Mouse (Mus musculus): Measurements from ENCODE around the gene Ldhd. TPM values are rescaled to one million over a fixed set of nuclear protein-coding genes. Genes with fewer than 3 reads are reported as not detected.
A peak's percentile ranks its signal among the peaks of the same experiment; 100 is the strongest.

The Ldhd gene
- polyA plus RNA-seq, 1 experiment: not detected

GRCm38 (mm10) chr8:111628894-111629501 lies 1.2 kb downstream of the Ldhd start:
- H3K36me3 ChIP-seq (replicated peaks; ENCODE audit: low read length): no peaks in the 10 kb centered on the region
- H3K4me3 ChIP-seq (replicated peaks): no peak overlapping the region
- H3K4me1 ChIP-seq: peaks cover 21% of the 10 kb centered on the region
- H3K27me3 ChIP-seq (replicated peaks): peaks cover 82% of the 10 kb centered on the region
- H3K9me3 ChIP-seq: peaks cover 15% of the 10 kb centered on the region
- TF ChIP-seq GATA1 (IDR thresholded peaks at IDR 0.05; ENCODE audit: borderline replicate concordance, low read length) (no peak), FLI1 (IDR thresholded peaks at IDR 0.05; ENCODE audit: low read length) (no peak)

GRCm38 (mm10) chr8:111628401-111628800 lies 1.8 kb downstream of the Ldhd start:
- peaks cover 26% of the 10 kb centered on the region for H3K4me1 ChIP-seq
- no peak overlapping the region for H3K4me3 ChIP-seq (replicated peaks)
- TF ChIP-seq GATA1 (IDR thresholded peaks at IDR 0.05; ENCODE audit: borderline replicate concordance, low read length) (no peak), FLI1 (IDR thresholded peaks at IDR 0.05; ENCODE audit: low read length) (no peak)
- peaks cover 9% of the 10 kb centered on the region for H3K9me3 ChIP-seq
- peaks cover 80% of the 10 kb centered on the region for H3K27me3 ChIP-seq (replicated peaks)
- H3K36me3 ChIP-seq (replicated peaks; ENCODE audit: low read length): no peaks in the 10 kb centered on the region

GRCm38 (mm10) chr8:111627923-111628322 lies 2.3 kb downstream of the Ldhd start:
- H3K36me3 ChIP-seq (replicated peaks; ENCODE audit: low read length): no peaks in the 10 kb centered on the region
- no peak overlapping the region for H3K4me3 ChIP-seq (replicated peaks)
- peaks cover 4% of the 10 kb centered on the region for H3K9me3 ChIP-seq
- peaks cover 26% of the 10 kb centered on the region for H3K4me1 ChIP-seq
- H3K27me3 ChIP-seq (replicated peaks): peaks cover 77% of the 10 kb centered on the region
- TF ChIP-seq GATA1 (IDR thresholded peaks at IDR 0.05; ENCODE audit: borderline replicate concordance, low read length) (no peak), FLI1 (IDR thresholded peaks at IDR 0.05; ENCODE audit: low read length) (no peak)

- peaks cover 29% of the 10 kb centered on the region for H3K4me1 ChIP-seq
- peaks cover 83% of the 10 kb centered on the region for H3K27me3 ChIP-seq (replicated peaks)
- TF ChIP-seq FLI1 (IDR thresholded peaks at IDR 0.05; ENCODE audit: low read length) (no peak), GATA1 (IDR thresholded peaks at IDR 0.05; ENCODE audit: borderline replicate concordance, low read length) (no peak)
- H3K4me3 ChIP-seq (replicated peaks): no peak overlapping the region
- peaks cover 4% of the 10 kb centered on the region for H3K36me3 ChIP-seq (replicated peaks; ENCODE audit: low read length)
- no peaks in the 10 kb centered on the region for H3K9me3 ChIP-seq
Observed at GRCm38 (mm10) chr8:111626933-111627332, 3.2 kb downstream of the Ldhd start.

- TF ChIP-seq FLI1 (IDR thresholded peaks at IDR 0.05; ENCODE audit: low read length): no peak
- TF ChIP-seq GATA1 (IDR thresholded peaks at IDR 0.05; ENCODE audit: borderline replicate concordance, low read length): no peak
- Histone ChIP-seq H3K9me3 (no peaks in the 10 kb centered on the region), H3K4me1 (peaks cover 29% of the 10 kb centered on the region), H3K4me3 (replicated peaks) (no peak overlapping the region), H3K27me3 (replicated peaks) (peaks cover 85% of the 10 kb centered on the region), H3K36me3 (replicated peaks; ENCODE audit: low read length) (peaks cover 4% of the 10 kb centered on the region)
Observed at GRCm38 (mm10) chr8:111626528-111626820, 3.7 kb downstream of the Ldhd start.

GRCm38 (mm10) chr8:111625694-111626527 lies 4.3 kb downstream of the Ldhd start:
- peaks cover 29% of the 10 kb centered on the region for H3K4me1 ChIP-seq
- H3K9me3 ChIP-seq: no peaks in the 10 kb centered on the region
- no peak overlapping the region for H3K4me3 ChIP-seq (replicated peaks)
- H3K36me3 ChIP-seq (replicated peaks; ENCODE audit: low read length): peaks cover 4% of the 10 kb centered on the region
- peaks cover 84% of the 10 kb centered on the region for H3K27me3 ChIP-seq (replicated peaks)
- TF ChIP-seq FLI1 (IDR thresholded peaks at IDR 0.05; ENCODE audit: low read length) (no peak), GATA1 (IDR thresholded peaks at IDR 0.05; ENCODE audit: borderline replicate concordance, low read length) (no peak)

- Histone ChIP-seq H3K4me3 (replicated peaks) (no peak overlapping the region), H3K4me1 (peaks cover 33% of the 10 kb centered on the region), H3K27me3 (replicated peaks) (peaks cover 81% of the 10 kb centered on the region), H3K9me3 (no peaks in the 10 kb centered on the region), H3K36me3 (replicated peaks; ENCODE audit: low read length) (peaks cover 4% of the 10 kb centered on the region)
- TF ChIP-seq FLI1 (IDR thresholded peaks at IDR 0.05; ENCODE audit: low read length) (no peak), GATA1 (IDR thresholded peaks at IDR 0.05; ENCODE audit: borderline replicate concordance, low read length) (no peak)
Observed at GRCm38 (mm10) chr8:111624853-111625221, 5.3 kb downstream of the Ldhd start.

- Histone ChIP-seq H3K36me3 (replicated peaks; ENCODE audit: low read length) (peaks cover 4% of the 10 kb centered on the region), H3K4me3 (replicated peaks) (peak overlapping the region; percentile 77), H3K27me3 (replicated peaks) (peaks cover 79% of the 10 kb centered on the region), H3K4me1 (peaks cover 39% of the 10 kb centered on the region), H3K9me3 (no peaks in the 10 kb centered on the region)
- no peak for TF ChIP-seq GATA1 (IDR thresholded peaks at IDR 0.05; ENCODE audit: borderline replicate concordance, low read length)
- no peak for TF ChIP-seq FLI1 (IDR thresholded peaks at IDR 0.05; ENCODE audit: low read length)
Observed at GRCm38 (mm10) chr8:111624081-111624852, 5.9 kb downstream of the Ldhd start.

- TF ChIP-seq FLI1 (IDR thresholded peaks at IDR 0.05; ENCODE audit: low read length) (no peak), GATA1 (IDR thresholded peaks at IDR 0.05; ENCODE audit: borderline replicate concordance, low read length) (no peak)
Observed at GRCm38 (mm10) chr8:111622553-111622952, 7.6 kb downstream of the Ldhd start.

GRCm38 (mm10) chr8:111622104-111622503 lies 8.1 kb downstream of the Ldhd start:
- H3K36me3 ChIP-seq (replicated peaks; ENCODE audit: low read length): peaks cover 4% of the 10 kb centered on the region
- peaks cover 77% of the 10 kb centered on the region for H3K27me3 ChIP-seq (replicated peaks)
- peaks cover 40% of the 10 kb centered on the region for H3K4me1 ChIP-seq
- H3K4me3 ChIP-seq (replicated peaks): no peak overlapping the region
- TF ChIP-seq GATA1 (IDR thresholded peaks at IDR 0.05; ENCODE audit: borderline replicate concordance, low read length): no peak
- TF ChIP-seq FLI1 (IDR thresholded peaks at IDR 0.05; ENCODE audit: low read length): no peak
- no peaks in the 10 kb centered on the region for H3K9me3 ChIP-seq

More at GRCm38 (mm10) chr8:111622553-111622952, 7.6 kb downstream of the Ldhd start:
- no peak overlapping the region for H3K4me3 ChIP-seq (replicated peaks)
- peaks cover 40% of the 10 kb centered on the region for H3K4me1 ChIP-seq
- H3K27me3 ChIP-seq (replicated peaks): peaks cover 78% of the 10 kb centered on the region
- peaks cover 4% of the 10 kb centered on the region for H3K36me3 ChIP-seq (replicated peaks; ENCODE audit: low read length)
- H3K9me3 ChIP-seq: no peaks in the 10 kb centered on the region
